Mouse (Mus musculus) thymus, adult 2 months (tissue): ENCODE data around the gene Lhpp.

Source experiments
- CTCF ChIP-seq: fragments of 200-500 bp; IDR thresholded peaks from 2 replicates; pipeline ENCODE4 v1.5.1; 2012; ENCODE audit warnings: mild to moderate bottlenecking, control low read depth, low read length, moderate library complexity, borderline replicate concordance; ENCODE audit not compliant: control insufficient read depth, poor library complexity, insufficient read depth; ENCODE audit errors: extremely low read depth
- POLR2A ChIP-seq: fragments of 200-500 bp; IDR thresholded peaks from 2 replicates; pipeline ENCODE4 v1.6.1; 2012; ENCODE audit warnings: mild to moderate bottlenecking, low read length, control low read depth, moderate library complexity; ENCODE audit not compliant: control insufficient read depth, poor library complexity, insufficient read depth; ENCODE audit errors: extremely low read depth

GRCm38 (mm10) chr7:132747096-132747495 lies 136.7 kb downstream of the Lhpp start:
- TF ChIP-seq CTCF (no peak), POLR2A (no peak)
